Mouse (Mus musculus): ENCODE data around the gene Hadhb.
"Not testable (repeated sequence)": the region's sequence is repeated elsewhere in the genome, so short reads cannot be mapped to it uniquely, and the experiment has no call there.

Hadhb gene

DNA sequence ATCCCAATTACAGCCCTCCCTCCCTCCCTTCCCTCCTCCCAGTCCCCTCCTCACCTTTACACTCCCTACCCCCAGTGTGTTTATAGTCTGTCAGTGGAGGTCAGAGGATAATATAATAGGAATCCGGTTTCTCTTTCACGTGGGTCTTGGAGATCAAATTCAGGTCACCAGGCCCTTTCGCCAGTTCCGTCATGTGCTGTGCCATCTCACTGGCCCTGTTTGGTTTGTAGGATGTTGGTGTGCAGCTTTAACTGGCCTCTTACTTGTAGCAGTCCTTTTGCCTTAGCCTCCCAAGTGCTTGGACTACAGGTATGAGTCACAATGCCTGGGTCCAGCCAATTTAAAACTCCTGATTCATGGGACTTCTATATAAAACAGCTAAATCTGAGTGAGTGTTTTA lies 20.8 kb downstream of the Hadhb start:
- no peak for DNase-seq (ENCODE audit: low read depth, low spot score)

DNA sequence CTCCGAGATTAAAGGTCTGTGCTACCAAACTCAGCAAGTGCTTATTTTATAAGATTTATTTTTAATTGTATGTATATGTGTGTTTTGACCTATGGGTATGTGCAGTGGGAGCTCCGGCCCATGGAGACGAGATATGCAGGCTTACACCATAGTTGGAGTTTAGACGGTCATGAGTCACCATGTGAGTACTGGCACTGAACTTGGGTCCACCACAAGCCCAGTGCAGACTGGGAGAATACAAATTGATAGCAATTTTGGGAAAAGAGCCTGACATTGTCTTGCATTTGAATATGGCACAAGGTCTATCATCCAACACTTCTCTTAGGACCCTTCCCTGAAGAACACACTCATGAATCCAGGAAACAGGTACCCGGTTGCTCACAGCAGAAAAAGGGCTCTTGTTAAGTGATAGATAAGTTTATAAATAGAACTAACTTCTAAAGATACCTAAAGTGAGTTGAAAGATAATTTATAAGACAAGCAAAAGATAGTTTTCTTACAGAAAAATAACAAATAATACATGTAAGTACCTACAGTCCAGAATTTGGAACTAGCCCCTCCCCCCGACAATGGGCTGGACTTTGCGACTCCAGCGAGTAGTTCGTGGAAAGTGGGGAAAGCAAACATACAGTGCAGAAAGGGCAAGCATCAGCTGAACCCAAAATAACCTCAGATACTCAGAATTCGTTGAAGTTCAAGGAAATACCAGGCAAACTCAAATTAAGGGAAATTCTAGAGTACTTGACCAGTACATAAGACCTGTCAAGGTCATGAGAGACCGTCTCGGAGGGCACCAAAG lies 32.8 kb downstream of the Hadhb start:
- no peak for DNase-seq (ENCODE audit: low read depth, low spot score)

DNA sequence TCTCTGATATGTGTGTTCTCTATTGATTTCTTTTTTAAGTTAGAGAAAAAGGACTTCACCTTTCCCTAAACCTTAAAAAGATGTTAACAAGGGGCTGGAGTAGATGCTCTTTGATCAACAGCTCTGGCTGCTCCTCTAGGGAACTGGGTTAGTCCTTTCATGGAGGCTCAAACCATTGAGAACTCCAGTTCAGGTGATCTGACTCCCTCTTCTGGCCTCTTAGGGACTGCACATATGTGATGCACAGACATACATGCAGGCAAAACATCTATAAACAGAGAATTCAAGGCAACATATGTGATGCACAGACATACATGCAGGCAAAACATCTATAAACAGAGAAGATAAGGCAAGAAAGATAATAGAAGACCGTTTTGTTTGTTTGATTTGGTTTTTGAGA lies 37.4 kb downstream of the Hadhb start:
- DNase-seq (ENCODE audit: low read depth, low spot score): no peak

DNA sequence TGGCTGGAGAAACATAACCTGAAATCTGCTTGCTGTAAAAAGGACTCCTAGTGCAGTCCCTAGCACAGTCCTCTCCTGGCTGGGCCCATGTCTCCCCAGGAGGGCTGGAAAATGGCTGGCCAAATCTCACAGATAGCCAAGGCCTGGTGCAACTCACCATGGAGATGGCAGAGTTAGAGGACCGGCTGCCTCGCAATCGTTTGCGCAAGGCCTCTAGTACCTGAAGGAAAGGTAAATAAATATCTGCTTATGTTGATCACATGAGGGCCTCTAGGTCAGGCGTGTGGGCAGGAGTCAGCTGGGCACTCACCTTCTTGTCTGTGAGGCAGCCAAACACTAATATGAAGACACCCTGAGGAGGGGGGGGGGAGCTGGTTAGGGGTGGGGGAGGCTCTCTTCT lies 40.3 kb downstream of the Hadhb start:
- no peak for DNase-seq (ENCODE audit: low read depth, low spot score)

DNA sequence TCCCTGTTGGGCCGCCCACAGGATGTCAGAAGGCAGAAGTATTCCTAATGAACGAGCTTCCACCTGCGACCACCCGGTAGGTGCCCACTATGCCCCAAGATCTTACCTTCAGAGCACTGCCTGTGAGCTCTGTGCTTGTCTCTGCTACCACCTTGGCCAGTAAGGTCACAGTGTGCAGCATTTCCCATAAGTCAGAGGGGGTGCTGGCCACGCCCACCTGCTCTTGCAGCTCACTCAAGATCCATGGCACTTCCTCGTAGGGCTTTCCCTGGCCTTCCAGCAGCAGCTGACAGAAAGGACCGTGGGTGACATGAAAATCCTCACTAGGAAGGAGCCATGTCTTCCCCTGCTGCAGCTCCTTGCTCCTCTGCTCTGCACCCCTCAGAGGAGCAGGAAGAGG lies 43.2 kb downstream of the Hadhb start:
- DNase-seq (ENCODE audit: low read depth, low spot score): no peak

DNA sequence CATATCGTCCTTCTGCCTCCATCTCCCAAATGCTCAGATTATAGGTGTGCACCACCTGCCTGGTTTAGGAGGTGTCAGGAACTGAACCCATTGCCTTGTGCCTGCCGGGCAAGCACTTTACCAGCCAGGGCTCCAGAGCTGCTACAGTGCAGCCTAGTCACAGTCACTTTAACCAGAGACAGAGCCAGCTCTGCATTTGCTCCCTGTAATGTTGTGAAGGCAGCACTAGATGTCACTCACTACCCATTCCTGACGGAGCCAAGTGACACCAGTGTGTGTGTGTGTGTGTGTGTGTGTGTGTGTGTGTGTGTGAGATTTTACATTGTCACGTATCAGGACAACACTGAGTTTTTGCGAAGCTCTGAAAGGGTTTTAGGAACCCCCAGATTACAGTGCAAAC lies 46.5 kb downstream of the Hadhb start:
- peak; percentile 5 for DNase-seq (ENCODE audit: low read depth, low spot score)

DNA sequence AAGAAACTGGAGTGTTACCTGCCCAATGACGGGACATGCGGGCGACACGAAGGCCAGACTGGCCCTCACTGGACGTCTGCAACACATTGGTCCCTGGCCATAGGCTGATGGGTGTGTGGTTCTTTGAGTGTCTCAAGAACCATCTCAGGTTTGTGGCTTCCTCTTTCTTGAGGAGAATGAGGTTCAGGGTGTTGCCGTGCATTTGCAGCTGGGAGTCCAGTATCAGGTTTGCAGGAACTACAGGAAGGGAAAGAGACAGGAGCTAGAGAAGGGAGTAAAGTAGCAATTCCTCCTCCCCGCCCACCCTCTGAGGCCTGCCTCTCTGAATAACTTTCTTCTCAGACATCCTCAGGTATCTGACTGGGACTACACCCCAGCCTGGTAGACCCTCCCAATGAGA lies 47.2 kb downstream of the Hadhb start:
- no peak for DNase-seq (ENCODE audit: low read depth, low spot score)

DNA sequence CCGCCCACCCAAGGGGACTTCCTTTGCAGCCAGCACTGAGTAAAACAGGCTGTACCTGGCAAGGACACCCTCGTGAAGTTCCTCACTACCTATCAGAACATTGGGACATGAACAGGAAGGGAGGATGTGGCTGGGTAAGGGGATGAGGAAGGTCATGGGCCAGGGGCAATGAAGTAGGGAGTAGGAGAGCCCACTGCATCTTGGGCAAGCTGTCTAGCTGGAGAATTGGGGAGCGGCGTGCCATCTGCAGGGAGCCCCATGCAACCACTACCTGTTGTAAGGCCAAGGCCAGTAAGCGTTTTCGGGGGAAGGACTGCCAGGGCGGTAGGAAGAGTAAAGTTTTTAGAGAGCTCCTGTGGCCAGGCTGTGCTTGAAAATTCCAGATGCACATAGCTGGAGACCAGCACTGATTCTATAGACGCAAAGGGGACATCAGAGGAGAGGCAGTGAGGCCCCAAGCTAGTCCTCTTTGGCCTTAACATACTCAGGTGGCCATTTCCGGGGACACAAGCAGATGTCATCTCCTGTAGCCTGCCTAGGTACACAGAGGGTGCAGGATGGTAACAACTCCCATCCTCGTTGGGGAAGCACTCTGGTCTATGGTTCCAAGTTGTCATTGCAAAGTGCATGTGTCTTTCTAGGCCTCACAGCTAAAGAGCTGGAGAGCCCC lies 48.3 kb downstream of the Hadhb start:
- no peak for DNase-seq (ENCODE audit: low read depth, low spot score)

DNA sequence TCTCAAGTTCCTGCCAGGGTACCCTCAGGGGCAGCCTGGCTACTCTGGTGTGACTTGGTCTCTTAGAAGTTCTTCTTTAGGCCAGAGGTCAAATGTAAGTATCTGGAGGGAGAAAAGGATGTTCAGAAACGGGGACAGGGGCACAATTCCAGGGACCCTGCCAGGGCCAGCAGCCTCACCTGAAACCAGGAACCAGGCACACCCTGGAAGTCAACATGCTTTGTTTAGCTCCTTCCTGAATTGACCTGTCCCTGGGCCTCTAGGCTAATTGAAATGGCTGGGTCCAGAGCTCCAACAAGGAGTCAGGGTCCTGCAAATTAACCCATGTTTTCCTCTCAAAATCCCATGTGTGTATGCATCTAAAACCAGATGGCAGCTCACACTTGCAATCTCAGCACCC lies 49.4 kb downstream of the Hadhb start:
- no peak for DNase-seq (ENCODE audit: low read depth, low spot score)

DNA sequence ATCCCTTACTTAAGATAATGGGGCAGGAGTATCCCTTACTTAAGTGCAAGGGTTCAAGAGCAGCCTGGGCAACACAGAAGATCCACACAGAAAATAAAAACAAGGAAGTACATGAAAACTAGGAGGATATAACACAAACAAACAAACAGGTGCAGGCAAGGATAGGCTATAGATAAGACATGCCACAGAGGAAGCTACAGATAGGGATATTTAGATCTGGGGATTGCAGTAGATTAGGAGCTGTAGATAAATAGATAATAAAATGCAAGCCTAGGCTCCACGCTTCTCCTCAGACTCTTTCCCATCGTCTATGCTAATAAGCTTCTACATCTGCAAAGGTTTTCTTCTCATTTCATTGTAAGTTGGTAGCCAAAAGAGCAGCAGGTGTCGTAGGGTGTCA lies 50.0 kb downstream of the Hadhb start:
- DNase-seq (ENCODE audit: low read depth, low spot score): no peak

DNA sequence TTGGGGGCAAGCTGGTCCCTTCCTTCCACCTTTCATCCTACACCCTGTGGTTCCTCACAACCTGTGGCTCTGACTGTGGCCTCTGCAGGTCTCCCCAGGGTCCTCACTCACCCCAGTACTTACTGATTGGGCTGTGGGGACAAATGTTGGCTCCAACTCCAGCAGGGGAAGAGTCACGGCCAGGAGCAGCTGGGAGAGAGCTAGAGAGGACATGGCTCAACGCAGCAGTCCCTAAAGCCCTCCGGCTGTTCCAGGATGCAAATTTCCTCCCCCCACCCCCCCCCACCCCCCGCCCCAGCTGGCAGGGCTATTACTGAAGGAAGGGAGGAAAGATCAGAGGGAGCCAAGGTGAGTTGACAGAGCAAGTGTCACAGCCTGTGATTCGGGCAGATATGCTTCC lies 50.4 kb downstream of the Hadhb start, which contains the start of gene Adgrf3:
Gene Adgrf3, minus strand, starts transcription at position 230 of the 400 bp plus-strand sequence.
- DNase-seq (ENCODE audit: low read depth, low spot score): no peak

DNA sequence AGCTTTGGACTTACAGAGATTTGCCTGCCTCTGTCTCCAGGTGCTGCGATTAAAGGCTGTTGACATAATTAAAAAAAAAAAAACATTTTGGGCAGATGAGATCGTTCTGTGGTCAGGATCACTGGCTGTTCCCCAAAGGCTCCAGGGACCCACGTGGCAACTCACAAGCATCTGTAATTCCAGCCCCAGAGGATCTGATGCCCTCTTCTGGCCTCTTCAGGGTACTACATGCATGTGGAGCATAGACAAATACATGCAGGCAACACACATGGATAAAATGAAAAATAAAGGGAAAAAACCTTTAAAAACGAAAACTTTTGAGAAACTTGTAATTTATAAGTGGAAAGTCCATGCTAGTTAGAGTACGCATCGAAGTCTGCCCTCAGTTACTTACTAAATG lies 52.2 kb downstream of the Hadhb start:
- no peak for DNase-seq (ENCODE audit: low read depth, low spot score)

DNA sequence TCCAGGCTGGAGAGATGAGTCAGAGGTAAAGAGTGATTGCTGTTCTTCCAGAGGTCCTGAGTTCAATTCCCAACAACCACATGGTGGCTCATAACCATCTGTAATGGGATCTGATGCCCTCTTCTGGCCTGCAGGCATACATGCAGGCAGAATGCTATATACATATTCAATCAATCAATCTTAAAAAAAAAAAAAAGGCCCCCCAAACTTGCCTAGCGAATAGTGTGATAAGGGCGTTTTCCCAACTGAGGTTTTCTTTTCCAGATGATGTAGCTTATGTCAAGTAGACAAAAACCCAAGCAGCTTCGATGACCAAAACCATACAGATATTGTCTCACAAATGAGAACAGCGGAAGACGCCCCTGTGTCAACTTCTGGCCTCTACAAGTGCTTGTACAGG lies 55.7 kb downstream of the Hadhb start:
- DNase-seq (ENCODE audit: low read depth, low spot score): not testable (repeated sequence)

DNA sequence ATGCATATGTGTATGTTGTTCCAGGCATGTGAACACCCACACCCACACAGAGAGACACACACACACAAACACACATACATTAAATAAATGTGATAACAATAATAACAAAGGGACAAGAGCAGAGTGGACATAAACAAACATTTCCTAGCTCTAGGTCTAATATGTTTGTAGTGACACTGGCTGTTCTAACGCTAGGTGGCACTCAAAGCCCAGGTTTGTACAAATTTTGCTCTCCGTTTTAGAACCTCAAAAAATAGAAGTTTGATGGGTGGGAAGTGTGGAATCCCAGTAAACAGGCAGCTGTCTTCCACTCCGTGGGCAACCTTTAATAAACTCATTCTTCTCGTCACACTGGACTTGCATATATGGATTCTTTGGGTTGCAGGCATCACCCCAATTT lies 59.8 kb downstream of the Hadhb start:
- peak; percentile 42 for DNase-seq (ENCODE audit: low read depth, low spot score)

DNA sequence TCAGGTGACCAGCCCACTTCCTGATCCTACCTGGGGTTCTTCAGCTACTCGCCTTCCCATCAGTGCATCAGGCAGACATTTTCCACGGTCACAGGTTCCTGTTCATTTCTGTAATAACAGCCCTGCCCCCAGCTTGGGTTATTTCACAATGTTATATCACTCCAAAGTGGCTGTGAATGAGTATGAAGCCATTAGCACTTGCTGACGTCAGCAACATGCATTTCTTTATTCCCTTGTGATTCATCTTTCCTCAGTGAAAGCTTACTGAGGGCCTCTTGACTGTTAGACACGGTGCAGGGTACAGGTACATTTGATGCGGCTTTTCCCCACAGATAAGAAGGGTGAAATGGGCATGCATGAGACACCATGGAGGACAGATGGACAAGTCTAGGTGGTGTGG lies 60.9 kb downstream of the Hadhb start:
- DNase-seq (ENCODE audit: low read depth, low spot score): no peak

DNA sequence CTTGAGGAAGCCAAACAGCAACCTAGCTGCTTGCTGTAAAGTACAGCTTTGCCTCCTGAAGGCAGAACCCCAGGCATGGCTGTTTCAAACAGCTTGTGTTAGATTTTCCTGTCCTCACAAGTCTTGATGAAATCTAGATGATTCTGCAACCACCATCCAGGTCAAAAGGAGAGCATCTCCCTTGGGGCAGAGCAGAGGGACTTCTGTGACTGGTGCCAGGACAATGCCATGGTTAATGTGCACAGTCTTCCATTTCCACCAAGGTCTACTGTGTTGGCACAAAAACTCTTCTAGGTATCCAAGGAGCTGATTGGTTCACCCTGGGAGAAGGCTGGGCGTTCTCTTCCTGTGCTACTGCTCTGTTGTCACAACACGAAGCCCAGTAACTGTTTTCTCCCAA lies 64.7 kb downstream of the Hadhb start:
- DNase-seq (ENCODE audit: low read depth, low spot score): no peak

DNA sequence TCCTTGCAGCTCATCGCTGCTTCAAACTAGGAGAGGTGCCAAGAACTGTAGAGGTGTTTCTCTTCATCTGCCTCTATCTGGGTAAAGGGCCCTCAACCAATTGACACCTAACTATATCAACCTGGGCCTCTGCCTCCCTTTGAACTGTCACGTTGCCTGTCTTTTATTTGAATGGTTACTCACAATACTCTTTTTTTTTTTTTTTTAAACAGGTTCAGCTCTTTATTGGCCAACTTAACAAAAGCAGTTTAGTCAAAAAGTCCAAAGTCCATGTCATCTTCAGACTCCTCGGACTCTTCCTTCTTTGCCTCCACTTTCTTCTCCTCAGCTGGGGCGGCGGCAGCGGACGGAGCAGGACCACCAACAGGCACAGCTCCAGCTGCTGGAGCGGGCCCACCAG lies 65.6 kb downstream of the Hadhb start:
- no peak for DNase-seq (ENCODE audit: low read depth, low spot score)

DNA sequence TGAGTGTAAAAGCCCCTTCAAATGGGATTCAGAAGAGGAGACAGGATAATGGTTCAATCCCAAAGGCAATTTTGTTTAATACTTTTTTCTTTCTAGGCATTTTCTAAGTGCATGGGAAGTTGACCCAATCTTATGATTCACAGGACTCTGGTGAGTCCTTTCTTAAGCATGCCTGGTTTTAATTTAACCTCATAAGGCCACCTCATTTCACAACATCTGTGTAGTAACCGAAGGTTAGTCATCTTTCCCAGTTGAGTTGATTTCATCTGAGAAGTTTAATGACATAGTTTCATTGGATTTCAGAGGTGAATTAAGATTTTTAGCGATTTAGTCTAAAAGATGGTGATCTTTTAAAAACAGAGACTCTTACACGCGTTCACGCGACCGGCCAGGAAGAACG lies 67.6 kb downstream of the Hadhb start:
- DNase-seq (ENCODE audit: low read depth, low spot score): no peak

DNA sequence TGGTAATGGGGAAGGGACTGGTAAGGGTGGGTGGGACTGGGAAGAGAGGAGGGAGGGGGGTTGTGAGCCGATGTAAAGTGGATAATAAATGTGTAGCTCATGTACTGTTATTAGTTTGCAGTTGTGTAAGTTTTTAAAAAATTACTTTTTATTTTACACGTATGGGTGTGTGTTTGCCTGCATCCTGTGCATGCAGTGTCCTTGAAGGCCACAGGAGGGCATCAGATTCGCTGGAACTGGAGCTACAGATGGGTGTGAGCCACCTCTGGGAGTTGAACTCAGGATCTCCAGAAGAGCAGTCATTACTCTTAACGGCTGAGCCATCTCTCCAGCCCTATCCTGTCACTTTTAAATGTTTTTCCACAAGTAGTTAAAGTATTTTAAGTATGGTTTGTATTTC lies 75.9 kb downstream of the Hadhb start:
- DNase-seq (ENCODE audit: low read depth, low spot score): no peak

DNA sequence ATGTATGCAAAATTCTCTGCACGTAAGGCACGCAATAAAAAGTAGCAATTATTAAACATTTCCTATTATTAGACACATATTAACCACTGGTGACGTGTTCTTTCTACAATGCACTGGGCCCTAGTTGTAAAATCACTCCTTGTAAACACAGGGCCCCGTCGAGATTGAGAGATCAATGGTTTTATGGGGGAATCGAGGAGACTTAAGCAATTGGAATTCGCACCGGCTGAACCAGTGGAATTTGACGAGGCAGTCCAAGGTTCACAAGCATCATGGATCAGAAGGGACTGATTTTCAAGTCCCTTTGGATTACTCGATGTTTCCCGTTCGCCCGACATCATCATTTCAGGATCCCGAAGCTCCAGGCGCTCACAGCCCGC lies 76.8 kb downstream of the Hadhb start:
- DNase-seq (ENCODE audit: low read depth, low spot score): no peak

DNA sequence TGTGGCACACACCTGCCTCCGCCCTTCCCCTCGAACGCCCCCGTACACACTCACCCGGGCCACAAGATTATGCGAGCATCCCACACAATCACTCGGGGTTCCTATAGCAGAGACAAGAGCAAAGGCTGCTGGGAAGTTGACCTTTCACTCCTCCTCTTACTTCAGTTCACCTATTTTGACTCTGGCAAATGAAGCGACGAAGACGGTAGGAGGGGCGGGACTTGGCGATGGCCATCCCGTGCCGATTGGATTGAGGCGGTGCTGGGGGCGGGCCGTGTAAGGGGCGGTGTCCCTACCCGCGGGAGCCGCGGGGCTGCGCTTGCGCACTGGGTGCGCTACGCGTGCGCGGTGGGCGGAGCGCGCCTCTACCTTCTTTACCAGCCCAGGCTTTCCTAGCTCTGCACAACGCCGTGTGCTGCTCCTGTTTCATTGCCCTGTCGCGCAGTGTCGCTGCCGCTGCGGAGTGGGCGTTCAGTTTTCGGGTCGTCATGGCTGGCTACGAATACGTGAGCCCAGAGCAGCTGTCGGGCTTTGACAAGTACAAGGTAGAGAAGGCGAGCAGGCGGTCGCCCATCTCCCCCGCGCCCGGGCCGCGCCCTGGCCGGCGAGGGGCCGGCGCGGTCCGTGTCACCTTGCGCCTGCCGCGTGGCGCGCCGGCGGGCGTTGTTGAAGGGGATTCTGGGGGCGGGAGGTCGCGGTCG lies 77.4 kb downstream of the Hadhb start, which contains the start of gene Selenoi:
Gene Selenoi, plus strand, starts transcription at position 311 of the 701 bp plus-strand sequence.
- DNase-seq (ENCODE audit: low read depth, low spot score): peak; percentile 96

DNA sequence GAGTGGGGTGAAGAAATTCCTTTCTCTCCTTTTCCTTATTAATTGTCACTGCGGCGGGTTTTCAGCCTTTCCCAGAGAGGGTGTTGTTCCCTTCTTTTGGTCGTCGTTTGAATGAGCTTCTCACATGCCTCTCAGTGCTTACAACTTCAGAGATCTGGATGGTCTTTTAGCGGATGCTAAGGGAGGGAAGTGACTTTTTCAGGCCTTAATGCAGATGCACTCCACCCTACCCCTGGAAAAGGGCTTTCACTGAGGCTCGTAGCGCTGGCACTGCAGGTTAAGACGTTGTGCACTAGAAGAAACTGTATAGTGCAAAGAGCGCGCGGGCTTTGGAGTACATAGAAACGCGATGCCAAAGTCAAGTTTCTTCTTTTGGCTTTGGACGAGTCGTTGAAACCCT lies 78.0 kb downstream of the Hadhb start:
- peak; percentile 19 for DNase-seq (ENCODE audit: low read depth, low spot score)

DNA sequence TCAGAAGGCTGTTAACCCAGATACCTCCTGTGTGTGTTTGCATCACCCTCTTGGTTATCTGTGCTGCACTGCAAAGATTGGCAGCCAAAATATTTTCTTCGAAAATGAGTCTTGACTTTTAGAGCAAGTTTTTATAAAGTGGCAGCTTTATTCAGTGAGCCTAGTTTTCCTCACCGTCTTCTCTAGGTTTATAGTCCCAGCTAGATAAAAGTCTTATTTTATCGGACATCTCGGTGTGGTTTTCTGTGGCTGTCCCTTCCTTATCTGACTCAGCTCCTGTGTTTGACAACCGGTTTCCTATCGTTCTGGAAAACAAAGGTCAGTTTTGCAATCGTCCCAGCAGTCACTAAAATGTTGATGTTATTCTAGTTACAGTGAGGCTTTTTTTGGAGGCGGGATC lies 78.9 kb downstream of the Hadhb start:
- DNase-seq (ENCODE audit: low read depth, low spot score): no peak
